Mouse (Mus musculus) stomach, embryonic 15.5 days (tissue): Measurements from ENCODE around the gene Nhlrc2. TPM values are rescaled to one million over a fixed set of nuclear protein-coding genes. Genes with fewer than 3 reads are reported as not detected.

ENCODE experiments used
- ATAC-seq: fragments of 200-750 bp; cut with Nextera tagmentation; 2 replicates; pipeline ENCODE4 v1.8.0; 2017; ENCODE audit warnings: low read depth, moderate number of reproducible peaks, moderate TSS enrichment; ENCODE audit not compliant: insufficient read depth, low FRiP score
- H3K27ac ChIP-seq: fragments of 300-500 bp; sonication (generic); 2 replicates; pipeline ENCODE4 v1.5.1; 2015; ENCODE audit warnings: mild to moderate bottlenecking, inconsistent platforms
- H3K27me3 ChIP-seq: fragments of 300-500 bp; sonication (generic); replicated peaks from 2 replicates; pipeline ENCODE4 v1.6.1; 2015; ENCODE audit warnings: inconsistent platforms
- H3K36me3 ChIP-seq: fragments of 300-500 bp; sonication (generic); 2 replicates; pipeline ENCODE4 v1.6.1; 2015; ENCODE audit warnings: inconsistent platforms
- H3K4me1 ChIP-seq: fragments of 300-500 bp; sonication (generic); 2 replicates; pipeline ENCODE4 v1.6.1; 2015; ENCODE audit warnings: inconsistent platforms
- H3K4me2 ChIP-seq: fragments of 300-500 bp; sonication (generic); 2 replicates; pipeline ENCODE4 v1.6.1; 2015; ENCODE audit warnings: mild to moderate bottlenecking, inconsistent platforms
- H3K4me3 ChIP-seq: fragments of 300-500 bp; sonication (generic); replicated peaks from 2 replicates; pipeline ENCODE4 v1.5.1; 2015; ENCODE audit warnings: inconsistent platforms
- H3K9ac ChIP-seq: fragments of 300-500 bp; sonication (generic); 2 replicates; pipeline ENCODE4 v1.6.1; 2015; ENCODE audit warnings: inconsistent platforms
- H3K9me3 ChIP-seq: fragments of 300-500 bp; sonication (generic); 2 replicates; pipeline ENCODE4 v1.6.1; 2016; ENCODE audit warnings: inconsistent platforms
- WGBS: fragments of 180-500 bp; shearing (Covaris S2); methylation state at CpG from one replicate; pipeline ENCODE4 v1.1.7; 2015; 5-methylcytosine and 5-hydroxymethylcytosine counted together
- polyA plus RNA-seq: library from polyadenylated mRNA; unstranded; fragments of >200 nt; fragmentation: Nextera tagmentation; extraction: Ambion mirVana; gene quantifications from 2 replicates; pipeline ENCODE4 v1.2.1, GENCODE M21; 2015

The Nhlrc2 gene
- polyA plus RNA-seq, 1 experiment from 2014 or later: 16.6 TPM

GRCm38 (mm10) chr19:56566041-56566440, 18.0 kb downstream of the Nhlrc2 start:
- Histone ChIP-seq H3K9ac (no peak overlapping the region), H3K36me3 (0 out of 2 replicates have a peak, but pooled peaks cover 5% of the 10 kb centered on the region), H3K27ac (no peak overlapping the region), H3K27me3 (no peaks in the 10 kb centered on the region), H3K4me3 (no peak overlapping the region), H3K4me1 (no peaks in the 10 kb centered on the region), H3K9me3 (no peaks in the 10 kb centered on the region), H3K4me2 (no peak overlapping the region)
- WGBS: 82% methylated on average over 4 of the region's 4 CpGs
- ATAC-seq: no peak

- Histone ChIP-seq H3K9ac (no peak overlapping the region), H3K9me3 (no peaks in the 10 kb centered on the region), H3K4me3 (no peak overlapping the region), H3K36me3 (0 out of 2 replicates have a peak, but pooled peaks cover 5% of the 10 kb centered on the region), H3K4me1 (no peaks in the 10 kb centered on the region), H3K4me2 (no peak overlapping the region), H3K27me3 (no peaks in the 10 kb centered on the region), H3K27ac (no peak overlapping the region)
- 72% methylated on average over 6 of the region's 6 CpGs for WGBS
- no peak for ATAC-seq
Observed at GRCm38 (mm10) chr19:56566940-56567339, 18.9 kb downstream of the Nhlrc2 start.

GRCm38 (mm10) chr19:56570781-56571180, 22.7 kb downstream of the Nhlrc2 start:
- WGBS: 62% methylated on average over 8 of the region's 8 CpGs
- Histone ChIP-seq H3K27me3 (no peaks in the 10 kb centered on the region), H3K9me3 (no peaks in the 10 kb centered on the region), H3K9ac (no peak overlapping the region), H3K36me3 (0 out of 2 replicates have a peak, but pooled peaks cover 5% of the 10 kb centered on the region), H3K4me3 (no peak overlapping the region), H3K4me1 (no peaks in the 10 kb centered on the region), H3K27ac (no peak overlapping the region), H3K4me2 (no peak overlapping the region)
- ATAC-seq: no peak

GRCm38 (mm10) chr19:56571234-56571633, 23.2 kb downstream of the Nhlrc2 start:
- 63% methylated on average over 2 of the region's 2 CpGs for WGBS
- Histone ChIP-seq H3K9ac (no peak overlapping the region), H3K27me3 (no peaks in the 10 kb centered on the region), H3K4me1 (no peaks in the 10 kb centered on the region), H3K27ac (no peak overlapping the region), H3K4me2 (no peak overlapping the region), H3K36me3 (0 out of 2 replicates have a peak, but pooled peaks cover 5% of the 10 kb centered on the region), H3K9me3 (no peaks in the 10 kb centered on the region), H3K4me3 (no peak overlapping the region)
- no peak for ATAC-seq

GRCm38 (mm10) chr19:56571913-56572312, 23.9 kb downstream of the Nhlrc2 start:
- Histone ChIP-seq H3K27me3 (no peaks in the 10 kb centered on the region), H3K4me3 (no peak overlapping the region), H3K9me3 (no peaks in the 10 kb centered on the region), H3K4me1 (no peaks in the 10 kb centered on the region), H3K36me3 (0 out of 2 replicates have a peak, but pooled peaks cover 5% of the 10 kb centered on the region), H3K9ac (no peak overlapping the region), H3K27ac (no peak overlapping the region), H3K4me2 (no peak overlapping the region)
- WGBS: 94% methylated on average over 5 of the region's 5 CpGs
- ATAC-seq: no peak

GRCm38 (mm10) chr19:56573184-56573583, 25.1 kb downstream of the Nhlrc2 start:
- Histone ChIP-seq H3K4me2 (no peak overlapping the region), H3K4me1 (no peaks in the 10 kb centered on the region), H3K27me3 (no peaks in the 10 kb centered on the region), H3K4me3 (no peak overlapping the region), H3K36me3 (0 out of 2 replicates have a peak, but pooled peaks cover 5% of the 10 kb centered on the region), H3K9me3 (no peaks in the 10 kb centered on the region), H3K27ac (no peak overlapping the region), H3K9ac (no peak overlapping the region)
- 94% methylated on average over 6 of the region's 6 CpGs for WGBS
- no peak for ATAC-seq

- H3K4me3 ChIP-seq: no peak overlapping the region
- H3K4me2 ChIP-seq: no peak overlapping the region
- WGBS: 73% methylated on average over 1 of the region's 1 CpGs
- no peak overlapping the region for H3K27ac ChIP-seq
- no peak overlapping the region for H3K9ac ChIP-seq
- ATAC-seq: no peak
- H3K4me1 ChIP-seq: no peaks in the 10 kb centered on the region
- H3K36me3 ChIP-seq: peaks cover 4% of the 10 kb centered on the region; the same call in 1 of the 2 replicates
- H3K27me3 ChIP-seq: no peaks in the 10 kb centered on the region
- H3K9me3 ChIP-seq: no peaks in the 10 kb centered on the region
Observed at GRCm38 (mm10) chr19:56577801-56578200, 29.7 kb downstream of the Nhlrc2 start.

GRCm38 (mm10) chr19:56581981-56582380, 33.9 kb downstream of the Nhlrc2 start:
- H3K36me3 ChIP-seq: peaks cover 4% of the 10 kb centered on the region; the same call in 1 of the 2 replicates
- H3K9me3 ChIP-seq: no peaks in the 10 kb centered on the region
- no peaks in the 10 kb centered on the region for H3K27me3 ChIP-seq
- H3K4me1 ChIP-seq: no peaks in the 10 kb centered on the region
- no peak for ATAC-seq
- 89% methylated on average over 5 of the region's 5 CpGs for WGBS
- H3K9ac ChIP-seq: no peak overlapping the region
- no peak overlapping the region for H3K27ac ChIP-seq
- H3K4me3 ChIP-seq: no peak overlapping the region
- no peak overlapping the region for H3K4me2 ChIP-seq

GRCm38 (mm10) chr19:56583785-56584184, 35.7 kb downstream of the Nhlrc2 start:
- no peak for ATAC-seq
- Histone ChIP-seq H3K27ac (no peak overlapping the region), H3K4me3 (no peak overlapping the region), H3K4me2 (no peak overlapping the region), H3K4me1 (no peaks in the 10 kb centered on the region), H3K36me3 (peaks cover 12% of the 10 kb centered on the region), H3K9me3 (no peaks in the 10 kb centered on the region), H3K27me3 (no peaks in the 10 kb centered on the region), H3K9ac (no peak overlapping the region)
- WGBS: 27% methylated on average over 5 of the region's 5 CpGs

GRCm38 (mm10) chr19:56584288-56584687, 36.2 kb downstream of the Nhlrc2 start:
- WGBS: 77% methylated on average over 3 of the region's 3 CpGs
- H3K27ac ChIP-seq: no peak overlapping the region
- H3K36me3 ChIP-seq: peaks cover 16% of the 10 kb centered on the region
- no peaks in the 10 kb centered on the region for H3K9me3 ChIP-seq
- H3K9ac ChIP-seq: no peak overlapping the region
- no peaks in the 10 kb centered on the region for H3K4me1 ChIP-seq
- H3K27me3 ChIP-seq: no peaks in the 10 kb centered on the region
- ATAC-seq: no peak
- no peak overlapping the region for H3K4me3 ChIP-seq
- H3K4me2 ChIP-seq: no peak overlapping the region

GRCm38 (mm10) chr19:56586320-56586719, 38.3 kb downstream of the Nhlrc2 start:
- 88% methylated on average over 8 of the region's 8 CpGs for WGBS
- Histone ChIP-seq H3K27ac (no peak overlapping the region), H3K9me3 (no peaks in the 10 kb centered on the region), H3K9ac (no peak overlapping the region), H3K4me1 (no peaks in the 10 kb centered on the region), H3K4me3 (no peak overlapping the region), H3K4me2 (no peak overlapping the region), H3K27me3 (no peaks in the 10 kb centered on the region), H3K36me3 (peaks cover 21% of the 10 kb centered on the region)
- no peak for ATAC-seq

- ATAC-seq: no peak
- Histone ChIP-seq H3K27me3 (no peaks in the 10 kb centered on the region), H3K4me2 (no peak overlapping the region), H3K9me3 (no peaks in the 10 kb centered on the region), H3K27ac (no peak overlapping the region), H3K4me1 (no peaks in the 10 kb centered on the region; the same call in 1 of the 2 replicates), H3K9ac (no peak overlapping the region), H3K36me3 (peaks cover 34% of the 10 kb centered on the region), H3K4me3 (no peak overlapping the region)
- WGBS: 65% methylated on average over 6 of the region's 6 CpGs
Observed at GRCm38 (mm10) chr19:56588205-56588626, 40.2 kb downstream of the Nhlrc2 start.

- peaks cover 38% of the 10 kb centered on the region for H3K36me3 ChIP-seq
- H3K4me1 ChIP-seq: no peaks in the 10 kb centered on the region; the same call in 1 of the 2 replicates
- 85% methylated on average over 6 of the region's 6 CpGs for WGBS
- H3K9ac ChIP-seq: no peak overlapping the region
- no peak overlapping the region for H3K4me3 ChIP-seq
- H3K9me3 ChIP-seq: no peaks in the 10 kb centered on the region
- no peak overlapping the region for H3K4me2 ChIP-seq
- H3K27me3 ChIP-seq: no peaks in the 10 kb centered on the region
- no peak for ATAC-seq
- no peak overlapping the region for H3K27ac ChIP-seq
Observed at GRCm38 (mm10) chr19:56589008-56589407, 40.9 kb downstream of the Nhlrc2 start.
